Mouse (Mus musculus) limb, embryonic 11.5 days (tissue): ENCODE measurements around the gene S100a13. TPM values are rescaled to one million over a fixed set of nuclear protein-coding genes. Genes with fewer than 3 reads are reported as not detected.

Experiments
- ATAC-seq: fragments of 200-750 bp; cut with Nextera tagmentation; 2 replicates; pipeline ENCODE4 v1.8.0; 2017; ENCODE audit warnings: low read depth; ENCODE audit not compliant: insufficient number of reproducible peaks, low FRiP score, low TSS enrichment
- DNase-seq: peaks from one replicate; pipeline ENCODE4 v3.0.0-alpha.2; 2015; ENCODE audit warnings: low spot score
- H3K27ac ChIP-seq: fragments of 300-500 bp; sonication (generic); replicated peaks from 2 replicates; pipeline ENCODE4 v1.5.1; 2014; ENCODE audit warnings: low read depth, mild to moderate bottlenecking, low read length
- H3K27me3 ChIP-seq: fragments of 300-500 bp; sonication (generic); 2 replicates; pipeline ENCODE4 v1.6.1; 2014; ENCODE audit warnings: mild to moderate bottlenecking, low read length, mixed read lengths; ENCODE audit not compliant: control insufficient read depth, insufficient read depth
- H3K36me3 ChIP-seq: fragments of 300-500 bp; sonication (generic); 2 replicates; pipeline ENCODE4 v1.6.1; 2014; ENCODE audit warnings: mild to moderate bottlenecking, low read length, moderate library complexity, mixed read lengths; ENCODE audit not compliant: control insufficient read depth, insufficient read depth
- H3K4me1 ChIP-seq: fragments of 300-500 bp; sonication (generic); 2 replicates; pipeline ENCODE4 v1.6.1; 2014; ENCODE audit warnings: low read length, mixed read lengths; ENCODE audit not compliant: control insufficient read depth, insufficient read depth
- H3K4me2 ChIP-seq: fragments of 300-500 bp; sonication (generic); 2 replicates; pipeline ENCODE4 v1.6.1; 2014; ENCODE audit warnings: low read depth, mild to moderate bottlenecking, moderate library complexity; ENCODE audit not compliant: severe bottlenecking
- H3K4me3 ChIP-seq: fragments of 300-500 bp; sonication (generic); 2 replicates; pipeline ENCODE4 v1.5.1; 2014; ENCODE audit warnings: low read depth, low read length
- H3K9ac ChIP-seq: fragments of 300-500 bp; sonication (generic); 2 replicates; pipeline ENCODE4 v1.6.1; 2014; ENCODE audit warnings: mild to moderate bottlenecking, low read length
- H3K9me3 ChIP-seq: fragments of 300-500 bp; sonication (generic); 2 replicates; pipeline ENCODE4 v1.6.1; 2016; ENCODE audit warnings: low read length; ENCODE audit not compliant: control insufficient read depth
- whole genome bisulfite sequencing: fragments of 180-500 bp; shearing (Covaris S2); extraction: QIAGEN DNeasy Blood & Tissue Kit; methylation state at CpG from one replicate; pipeline ENCODE4 v1.1.7; 2014; 5-methylcytosine and 5-hydroxymethylcytosine counted together
- polyA plus RNA-seq: library from polyadenylated mRNA; unstranded; fragments of >200 nt; fragmentation: Nextera tagmentation; extraction: Ambion mirVana; gene quantifications from 2 replicates; pipeline ENCODE4 v1.2.1, GENCODE M21; 2014

Gene S100a13
- polyA plus RNA-seq, 1 experiment from 2014 or later: 12.6 TPM

- Histone ChIP-seq H3K4me2 (no peak overlapping the region), H3K27me3 (no peaks in the 10 kb centered on the region), H3K36me3 (no peaks in the 10 kb centered on the region), H3K9ac (no peak overlapping the region), H3K4me3 (no peak overlapping the region), H3K27ac (no peak overlapping the region), H3K4me1 (peaks cover 3% of the 10 kb centered on the region; the same call in 1 of the 2 replicates), H3K9me3 (no peaks in the 10 kb centered on the region)
- 91% methylated on average over 2 of the region's 2 CpGs for WGBS
- ATAC-seq (no peak), DNase-seq (no peak)
Observed at GRCm38 (mm10) chr3:90550421-90550790, 36.2 kb downstream of the S100a13 start.

GRCm38 (mm10) chr3:90552231-90552630 lies 38.0 kb downstream of the S100a13 start:
- H3K4me2 ChIP-seq: no peak overlapping the region
- H3K4me3 ChIP-seq: no peak overlapping the region
- ATAC-seq (no peak), DNase-seq (no peak)
- H3K9ac ChIP-seq: no peak overlapping the region
- no peaks in the 10 kb centered on the region for H3K27me3 ChIP-seq
- no peaks in the 10 kb centered on the region for H3K9me3 ChIP-seq
- no peaks in the 10 kb centered on the region for H3K36me3 ChIP-seq
- 70% methylated on average over 2 of the region's 2 CpGs for WGBS
- peaks cover 3% of the 10 kb centered on the region; the same call in 1 of the 2 replicates for H3K4me1 ChIP-seq
- no peak overlapping the region for H3K27ac ChIP-seq

- WGBS: 76% methylated on average over 5 of the region's 5 CpGs
- H3K4me1 ChIP-seq: no peaks in the 10 kb centered on the region
- H3K27me3 ChIP-seq: no peaks in the 10 kb centered on the region
- no peak overlapping the region for H3K4me3 ChIP-seq
- H3K27ac ChIP-seq: no peak overlapping the region
- ATAC-seq (no peak), DNase-seq (no peak)
- no peak overlapping the region for H3K4me2 ChIP-seq
- H3K9me3 ChIP-seq: no peaks in the 10 kb centered on the region
- no peak overlapping the region for H3K9ac ChIP-seq
- no peaks in the 10 kb centered on the region for H3K36me3 ChIP-seq
Observed at GRCm38 (mm10) chr3:90555954-90556353, 41.7 kb downstream of the S100a13 start.

GRCm38 (mm10) chr3:90560008-90560628 lies 45.9 kb downstream of the S100a13 start, which contains the start of gene S100a3:
TSS of gene S100a3 (plus strand) at chr3:90560578.
- 64% methylated on average over 6 of the region's 6 CpGs for WGBS

More at GRCm38 (mm10) chr3:90560008-90560628, 45.9 kb downstream of the S100a13 start, which contains the start of gene S100a3:
- Histone ChIP-seq H3K27me3 (no peaks in the 10 kb centered on the region), H3K36me3 (no peaks in the 10 kb centered on the region), H3K27ac (no peak within 1 kb of the TSS), H3K4me1 (no peaks in the 10 kb centered on the region), H3K9ac (no peak within 1 kb of the TSS), H3K9me3 (no peaks in the 10 kb centered on the region), H3K4me3 (no peak within 1 kb of the TSS), H3K4me2 (no peak within 1 kb of the TSS)
- DNase-seq (no peak), ATAC-seq (no peak)

Other genes with a start within 250 kb of the S100a13 start
- 3.9 and 5.5 TPM in 2 replicates for gene Dennd4b, start 249.2 kb upstream of the S100a13 start, polyA plus RNA-seq
- 16.2 and 18.9 TPM in 2 replicates for gene Gatad2b, start 221.3 kb upstream of the S100a13 start, polyA plus RNA-seq
- 24.0 and 28.7 TPM in 2 replicates for gene Slc27a3, start 124.5 kb upstream of the S100a13 start, polyA plus RNA-seq
- gene Ints3, start 80.8 kb upstream of the S100a13 start, polyA plus RNA-seq: 47.2 and 56.7 TPM in 2 replicates
- 2.0 and 2.3 TPM in 2 replicates for gene Npr1, start 48.6 kb upstream of the S100a13 start, polyA plus RNA-seq
- 377 and 385 TPM in 2 replicates for gene Ilf2, start 38.3 kb upstream of the S100a13 start, polyA plus RNA-seq
- gene Snapin, start 23.4 kb upstream of the S100a13 start, polyA plus RNA-seq: 60.5 and 63.6 TPM in 2 replicates
- 125 and 129 TPM in 2 replicates for gene Chtop, start 4.9 kb upstream of the S100a13 start, polyA plus RNA-seq
- gene S100a1, start within 50 bp of the S100a13 start, polyA plus RNA-seq: 4.6 and 7.3 TPM in 2 replicates
- gene S100a14, start 12.4 kb downstream of the S100a13 start, polyA plus RNA-seq: not detected in 2 replicates
- gene S100a16, start 22.8 kb downstream of the S100a13 start, polyA plus RNA-seq: 36.6 and 42.1 TPM in 2 replicates
- 0.43 TPM in 1 of 2 replicates, not detected in the other for gene S100a3, start 46.1 kb downstream of the S100a13 start, polyA plus RNA-seq
- gene S100a2, start 75.8 kb downstream of the S100a13 start, polyA plus RNA-seq: not detected in 2 replicates
- not detected in 2 replicates for gene Gm42674, start 87.5 kb downstream of the S100a13 start, polyA plus RNA-seq
- gene S100a4, start 89.3 kb downstream of the S100a13 start, polyA plus RNA-seq: 0.72 and 1.0 TPM in 2 replicates
- not detected in 2 replicates for gene S100a5, start 94.1 kb downstream of the S100a13 start, polyA plus RNA-seq
- gene S100a6, start 98.4 kb downstream of the S100a13 start, polyA plus RNA-seq: 14.5 and 17.5 TPM in 2 replicates
- gene S100a7a, start 139.6 kb downstream of the S100a13 start, polyA plus RNA-seq: not detected in 2 replicates
- gene S100a8, start 154.5 kb downstream of the S100a13 start, polyA plus RNA-seq: 3.7 TPM in 2 replicates
- 1.5 and 2.3 TPM in 2 replicates for gene S100a9, start 181.3 kb downstream of the S100a13 start, polyA plus RNA-seq
- gene Pglyrp4, start 212.5 kb downstream of the S100a13 start, polyA plus RNA-seq: not detected in 2 replicates